Mouse (Mus musculus): Measurements from ENCODE around the gene Cpox.

DNA sequence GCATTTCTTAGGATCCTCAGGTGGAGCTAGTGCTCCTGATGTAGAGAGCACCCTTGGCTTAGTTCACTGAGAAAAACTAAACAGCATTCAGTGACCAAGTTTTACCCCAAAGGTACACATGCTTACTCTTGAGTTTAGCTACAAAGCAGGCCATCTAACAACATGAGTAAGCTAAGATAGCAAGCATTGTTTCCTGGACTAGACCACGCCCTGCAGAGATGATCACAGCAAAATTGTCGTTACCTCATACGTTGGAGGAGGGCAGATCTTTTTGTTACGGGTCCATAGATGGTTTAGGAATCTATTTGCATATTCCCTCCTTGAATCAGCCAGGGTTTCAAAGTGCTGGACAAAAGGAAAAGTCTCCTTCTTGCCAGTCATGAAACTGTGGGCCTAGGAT lies 32.6 kb upstream of the Cpox start:
- TF ChIP-seq EP300 (IDR thresholded peaks at IDR 0.05; ENCODE audit: insufficient read depth, low read depth, low read length), result no peak
- no peak for TF ChIP-seq POLR2A (IDR thresholded peaks at IDR 0.05; ENCODE audit: insufficient read depth, low read depth, low read length)
- TF ChIP-seq CTCF (IDR thresholded peaks at IDR 0.05), result no peak
